Mouse (Mus musculus) stomach, postnatal 0 days (tissue): Measurements from ENCODE around the gene Gm20532.

Experiments used
- CTCF ChIP-seq: IDR thresholded peaks from 2 replicates; pipeline ENCODE4 v1.5.1; 2016; ENCODE audit warnings: antibody characterized with exemption, low read depth, mild to moderate bottlenecking, moderate library complexity
- EP300 ChIP-seq: optimal IDR thresholded peaks from 2 replicates; pipeline ENCODE3; 2016; ENCODE audit warnings: antibody characterized with exemption

GRCm38 (mm10) chr2:26590962-26591361, 4.5 kb downstream of the Gm20532 start:
- TF ChIP-seq CTCF (no peak), EP300 (no peak)
